Mouse (Mus musculus): ENCODE data around the gene Wfikkn1. TPM values are rescaled to one million over a fixed set of nuclear protein-coding genes. Genes with fewer than 3 reads are reported as not detected.

Wfikkn1 gene
- total RNA-seq, 2 experiments from 2014 or later: 1.1 to 1.4 TPM

GRCm38 (mm10) chr17:25868601-25869191, 12.0 kb downstream of the Wfikkn1 start, which contains the start of gene Mcrip2:
Gene Mcrip2 (minus strand): TSS chr17:25868764.
- peak; percentile 72 to 82 for DNase-seq (ENCODE audit: low spot score in 2 of 2)

GRCm38 (mm10) chr17:25867836-25868600, 12.6 kb downstream of the Wfikkn1 start:
- DNase-seq (ENCODE audit: low spot score in 2 of 2): peak; percentile 50 to 63

GRCm38 (mm10) chr17:25867509-25867835, 13.2 kb downstream of the Wfikkn1 start:
- DNase-seq (ENCODE audit: low spot score in 2 of 2): no peak

- DNase-seq (ENCODE audit: low spot score in 2 of 2): no peak
Observed at GRCm38 (mm10) chr17:25866172-25866571, 14.5 kb downstream of the Wfikkn1 start.

- DNase-seq (ENCODE audit: low spot score in 2 of 2): no peak
Observed at GRCm38 (mm10) chr17:25865288-25865687, 15.4 kb downstream of the Wfikkn1 start.

GRCm38 (mm10) chr17:25864311-25864710, 16.3 kb downstream of the Wfikkn1 start:
- no peak for DNase-seq (ENCODE audit: low spot score in 2 of 2)

- DNase-seq (ENCODE audit: low spot score in 2 of 2): no peak
Observed at GRCm38 (mm10) chr17:25863681-25864080, 17.0 kb downstream of the Wfikkn1 start.

GRCm38 (mm10) chr17:25861704-25862612, 18.7 kb downstream of the Wfikkn1 start:
- DNase-seq (ENCODE audit: low spot score in 2 of 2): no peak

- DNase-seq (ENCODE audit: low spot score in 2 of 2): peak; percentile 89 to 90
Observed at GRCm38 (mm10) chr17:25860832-25861703, 19.6 kb downstream of the Wfikkn1 start, which contains the start of gene Wdr90. Gene Wdr90 (minus strand): TSS chr17:25861501.

- DNase-seq (ENCODE audit: low spot score in 2 of 2): no peak
Observed at GRCm38 (mm10) chr17:25860229-25860628, 20.4 kb downstream of the Wfikkn1 start.

- DNase-seq (ENCODE audit: low spot score in 2 of 2): peak; percentile 92 to 95
Observed at GRCm38 (mm10) chr17:25844396-25844901, 36.2 kb downstream of the Wfikkn1 start, which contains the start of gene Rhot2. Gene Rhot2 (minus strand): TSS chr17:25844851.

- DNase-seq (ENCODE audit: low spot score in 2 of 2): no peak
Observed at GRCm38 (mm10) chr17:25843636-25844395, 36.8 kb downstream of the Wfikkn1 start.

- DNase-seq (ENCODE audit: low spot score in 2 of 2): no peak
Observed at GRCm38 (mm10) chr17:25843122-25843521, 37.5 kb downstream of the Wfikkn1 start.

GRCm38 (mm10) chr17:25842509-25842908, 38.1 kb downstream of the Wfikkn1 start:
- no peak for DNase-seq (ENCODE audit: low spot score in 2 of 2)

GRCm38 (mm10) chr17:25841117-25841880, 39.4 kb downstream of the Wfikkn1 start, which contains the start of gene Gm20683:
Gene Gm20683 (minus strand): TSS chr17:25841763.
- no peak for DNase-seq (ENCODE audit: low spot score in 2 of 2)

GRCm38 (mm10) chr17:25840519-25840918, 40.1 kb downstream of the Wfikkn1 start:
- DNase-seq (ENCODE audit: low spot score in 2 of 2): no peak

GRCm38 (mm10) chr17:25839455-25840235, 41.0 kb downstream of the Wfikkn1 start:
- no peak for DNase-seq (ENCODE audit: low spot score in 2 of 2)

- DNase-seq (ENCODE audit: low spot score in 2 of 2): no peak
Observed at GRCm38 (mm10) chr17:25838904-25839303, 41.8 kb downstream of the Wfikkn1 start.
